Mouse (Mus musculus) midbrain, embryonic 15.5 days (tissue): ENCODE data around the gene Tram2. TPM values are rescaled to one million over a fixed set of nuclear protein-coding genes. Genes with fewer than 3 reads are reported as not detected.

Experiments used
- ATAC-seq: fragments of 200-750 bp; cut with Nextera tagmentation; replicated peaks from 2 replicates; pipeline ENCODE4 v1.8.0; 2017; ENCODE audit warnings: moderate TSS enrichment
- H3K27ac ChIP-seq: fragments of 300-500 bp; sonication (generic); 2 replicates; pipeline ENCODE4 v1.5.1; 2015; ENCODE audit warnings: mild to moderate bottlenecking, inconsistent platforms
- H3K27me3 ChIP-seq: fragments of 300-500 bp; sonication (generic); replicated peaks from 2 replicates; pipeline ENCODE4 v1.6.1; 2015; ENCODE audit warnings: inconsistent platforms
- H3K36me3 ChIP-seq: fragments of 300-500 bp; sonication (generic); replicated peaks from 2 replicates; pipeline ENCODE4 v1.6.1; 2015; ENCODE audit warnings: inconsistent platforms
- H3K4me1 ChIP-seq: fragments of 300-500 bp; sonication (generic); 2 replicates; pipeline ENCODE4 v1.6.1; 2015; ENCODE audit warnings: inconsistent platforms
- H3K4me2 ChIP-seq: fragments of 300-500 bp; sonication (generic); 2 replicates; pipeline ENCODE4 v1.6.1; 2015; ENCODE audit warnings: inconsistent platforms, mild to moderate bottlenecking, moderate library complexity
- H3K4me3 ChIP-seq: fragments of 300-500 bp; sonication (generic); 2 replicates; pipeline ENCODE4 v1.5.1; 2015; ENCODE audit warnings: mild to moderate bottlenecking, inconsistent platforms
- H3K9ac ChIP-seq: fragments of 300-500 bp; sonication (generic); 2 replicates; pipeline ENCODE4 v1.6.1; 2015; ENCODE audit warnings: mild to moderate bottlenecking, inconsistent platforms
- H3K9me3 ChIP-seq: fragments of 300-500 bp; sonication (generic); 2 replicates; pipeline ENCODE4 v1.6.1; 2016; ENCODE audit warnings: inconsistent platforms
- WGBS: fragments of 180-500 bp; shearing (Covaris S2); methylation state at CpG from one replicate; pipeline ENCODE4 v1.1.7; 2015; ENCODE audit warnings: mixed read lengths; 5-methylcytosine and 5-hydroxymethylcytosine counted together
- polyA plus RNA-seq: library from polyadenylated mRNA; unstranded; fragments of >200 nt; fragmentation: Nextera tagmentation; extraction: Ambion mirVana; gene quantifications from 2 replicates; pipeline ENCODE4 v1.2.1, GENCODE M21; 2015

Tram2 gene
- polyA plus RNA-seq, 1 experiment from 2014 or later: 2.1 TPM

DNA sequence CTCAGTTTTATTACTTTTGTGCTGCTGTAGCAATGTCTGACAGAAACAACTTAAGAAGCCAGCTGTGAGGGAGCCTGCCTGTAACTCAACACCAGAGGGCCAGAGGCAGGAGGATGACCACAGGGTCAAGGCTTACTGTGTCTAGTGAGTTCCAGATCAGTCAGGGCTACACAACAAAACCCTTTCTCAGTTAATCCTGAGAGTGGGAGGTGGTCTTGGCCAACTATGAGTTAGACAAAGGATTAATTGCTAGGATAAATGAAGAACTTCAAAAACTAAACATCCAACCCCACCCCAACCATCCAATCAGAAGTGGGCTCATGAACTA lies 45.3 kb downstream of the Tram2 start:
- Histone ChIP-seq H3K27me3 (no peaks in the 10 kb centered on the region), H3K4me1 (no peaks in the 10 kb centered on the region), H3K36me3 (no peaks in the 10 kb centered on the region), H3K4me2 (no peak overlapping the region), H3K27ac (no peak overlapping the region), H3K4me3 (no peak overlapping the region), H3K9ac (no peak overlapping the region), H3K9me3 (no peaks in the 10 kb centered on the region)
- no peak for ATAC-seq

DNA sequence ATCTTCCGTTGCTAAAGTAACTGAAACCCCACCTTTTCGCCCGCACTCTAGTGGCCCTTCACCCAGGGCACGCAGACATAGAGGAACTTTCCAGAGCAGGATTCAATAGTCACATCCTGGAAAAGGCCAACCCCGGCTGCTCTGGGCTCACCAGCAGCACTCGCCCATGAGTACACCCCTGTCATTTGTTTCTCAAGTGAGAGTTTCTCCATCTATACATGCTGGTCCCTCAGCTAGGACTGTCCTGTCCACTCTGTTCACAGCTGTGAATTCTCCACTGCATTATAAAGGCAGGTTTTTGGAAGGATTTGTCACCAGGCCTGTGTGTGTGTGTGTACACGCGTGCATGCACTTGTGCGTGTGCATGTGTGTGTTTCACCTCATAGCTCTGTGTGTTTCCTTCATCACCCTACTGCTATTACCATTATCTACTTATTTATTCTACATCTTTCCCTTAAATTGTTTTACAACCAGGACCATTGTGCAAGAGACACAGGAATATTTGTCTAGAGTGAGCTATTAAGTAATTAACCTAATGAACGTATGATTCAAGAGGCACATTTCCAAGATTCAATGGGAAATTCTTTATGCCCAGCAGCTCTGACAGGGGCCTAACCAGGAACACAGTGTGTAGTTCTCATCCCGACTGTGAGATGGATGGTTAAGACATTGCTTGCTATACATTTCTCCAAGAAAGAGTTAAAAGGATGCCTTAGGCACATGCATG lies 45.8 kb downstream of the Tram2 start:
- WGBS: 94% methylated on average over 11 of the region's 11 CpGs
- Histone ChIP-seq H3K36me3 (no peaks in the 10 kb centered on the region), H3K9me3 (no peaks in the 10 kb centered on the region), H3K9ac (no peak overlapping the region), H3K27me3 (no peaks in the 10 kb centered on the region), H3K4me3 (no peak overlapping the region), H3K4me2 (no peak overlapping the region), H3K27ac (no peak overlapping the region), H3K4me1 (no peaks in the 10 kb centered on the region)
- no peak for ATAC-seq

DNA sequence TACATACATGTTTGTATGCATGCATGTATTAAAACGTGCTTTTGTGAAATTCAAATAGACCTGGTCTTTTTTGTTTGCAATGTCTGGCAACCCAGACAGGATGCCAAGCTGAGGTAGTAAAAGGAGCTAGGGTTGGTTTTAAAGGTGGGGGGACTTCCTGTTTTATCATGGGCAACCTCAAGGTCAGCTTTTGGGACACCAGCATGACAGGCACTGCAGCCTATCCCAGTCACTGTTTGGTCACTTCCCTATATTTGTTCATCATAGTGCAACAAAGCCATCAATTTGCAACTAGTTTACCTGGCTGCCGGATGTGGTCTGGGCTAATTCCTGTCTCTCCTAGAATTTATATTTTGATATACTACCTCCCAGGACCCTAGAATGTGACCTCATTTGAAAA lies 47.4 kb downstream of the Tram2 start:
- no peaks in the 10 kb centered on the region for H3K27me3 ChIP-seq
- H3K27ac ChIP-seq: no peak overlapping the region
- 96% methylated on average over 2 of the region's 2 CpGs for WGBS
- H3K36me3 ChIP-seq: no peaks in the 10 kb centered on the region
- ATAC-seq: no peak
- H3K9ac ChIP-seq: no peak overlapping the region
- H3K4me1 ChIP-seq: no peaks in the 10 kb centered on the region
- H3K9me3 ChIP-seq: no peaks in the 10 kb centered on the region
- H3K4me2 ChIP-seq: no peak overlapping the region
- no peak overlapping the region for H3K4me3 ChIP-seq

DNA sequence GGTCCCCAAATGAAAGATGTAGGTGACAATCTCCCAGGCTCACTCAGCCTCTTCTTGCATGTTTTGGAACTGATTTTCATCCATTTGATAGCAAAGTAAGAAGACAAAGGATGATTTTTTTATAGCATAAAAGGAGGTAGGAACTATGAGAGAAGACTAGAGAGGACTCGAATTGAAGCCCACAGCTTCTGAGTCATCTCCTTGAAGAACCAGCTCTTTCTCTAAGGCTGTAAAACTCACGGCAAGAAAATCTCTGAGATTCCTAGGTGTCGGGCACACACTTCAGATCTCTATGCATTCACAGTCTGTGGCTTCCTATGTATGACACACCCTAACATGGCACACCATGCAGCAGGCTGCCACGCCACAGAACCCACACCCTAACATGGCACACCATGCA lies 50.0 kb downstream of the Tram2 start:
- Histone ChIP-seq H3K9me3 (no peaks in the 10 kb centered on the region), H3K36me3 (no peaks in the 10 kb centered on the region), H3K27me3 (no peaks in the 10 kb centered on the region), H3K27ac (no peak overlapping the region), H3K4me3 (no peak overlapping the region), H3K4me1 (no peaks in the 10 kb centered on the region), H3K9ac (no peak overlapping the region), H3K4me2 (no peak overlapping the region)
- ATAC-seq: no peak
- WGBS: 94% methylated on average over 4 of the region's 4 CpGs

DNA sequence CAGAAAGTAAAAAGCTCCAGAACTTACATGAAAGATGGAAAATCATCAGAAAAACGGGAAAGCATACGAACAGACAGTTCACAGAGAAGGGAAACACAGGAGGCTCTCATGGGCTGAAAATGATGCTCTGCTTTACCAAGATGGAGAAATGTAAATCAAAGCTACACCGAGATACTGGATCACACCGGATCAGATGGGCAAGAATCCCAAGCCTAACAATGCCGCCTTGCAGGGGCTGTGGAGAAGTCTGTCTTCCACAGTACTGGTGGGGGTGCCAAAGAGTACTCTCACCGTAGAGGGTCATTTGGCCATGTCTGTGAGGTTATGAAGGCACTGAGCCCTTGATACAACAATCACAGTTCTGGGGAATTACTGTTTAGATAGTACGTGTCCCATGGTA lies 52.5 kb downstream of the Tram2 start:
- H3K36me3 ChIP-seq: no peaks in the 10 kb centered on the region
- peak; percentile 50; the same call in 1 of the 2 replicates for ATAC-seq
- H3K27ac ChIP-seq: no peak overlapping the region
- no peaks in the 10 kb centered on the region for H3K27me3 ChIP-seq
- no peak overlapping the region for H3K4me3 ChIP-seq
- H3K9me3 ChIP-seq: no peaks in the 10 kb centered on the region
- H3K4me1 ChIP-seq: no peaks in the 10 kb centered on the region
- 76% methylated on average over 7 of the region's 7 CpGs for whole genome bisulfite sequencing
- H3K9ac ChIP-seq: no peak overlapping the region
- H3K4me2 ChIP-seq: no peak overlapping the region

DNA sequence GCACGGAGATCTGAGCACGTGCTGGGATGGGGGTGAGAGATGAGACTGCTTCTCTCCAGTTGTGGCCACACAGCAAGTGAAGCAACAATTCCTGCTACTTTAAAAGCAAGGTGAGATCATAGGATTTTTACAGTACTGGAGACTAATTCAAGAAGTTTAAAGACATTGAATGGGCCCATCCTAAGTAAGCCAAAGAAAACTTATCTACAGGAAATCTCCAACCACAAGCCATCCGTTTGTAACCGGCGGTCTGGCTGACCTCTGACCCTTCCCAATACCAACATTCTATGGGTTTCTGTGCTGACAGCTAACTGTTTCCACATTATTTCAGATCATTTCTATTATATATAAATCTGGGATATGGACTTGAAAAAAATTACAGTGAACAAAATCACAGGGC lies 53.8 kb downstream of the Tram2 start:
- H3K4me1 ChIP-seq: no peaks in the 10 kb centered on the region
- H3K27ac ChIP-seq: no peak overlapping the region
- H3K9ac ChIP-seq: no peak overlapping the region
- ATAC-seq: no peak
- H3K9me3 ChIP-seq: no peaks in the 10 kb centered on the region
- no peak overlapping the region for H3K4me2 ChIP-seq
- 88% methylated on average over 5 of the region's 5 CpGs for WGBS
- no peaks in the 10 kb centered on the region for H3K27me3 ChIP-seq
- no peaks in the 10 kb centered on the region for H3K36me3 ChIP-seq
- H3K4me3 ChIP-seq: no peak overlapping the region

DNA sequence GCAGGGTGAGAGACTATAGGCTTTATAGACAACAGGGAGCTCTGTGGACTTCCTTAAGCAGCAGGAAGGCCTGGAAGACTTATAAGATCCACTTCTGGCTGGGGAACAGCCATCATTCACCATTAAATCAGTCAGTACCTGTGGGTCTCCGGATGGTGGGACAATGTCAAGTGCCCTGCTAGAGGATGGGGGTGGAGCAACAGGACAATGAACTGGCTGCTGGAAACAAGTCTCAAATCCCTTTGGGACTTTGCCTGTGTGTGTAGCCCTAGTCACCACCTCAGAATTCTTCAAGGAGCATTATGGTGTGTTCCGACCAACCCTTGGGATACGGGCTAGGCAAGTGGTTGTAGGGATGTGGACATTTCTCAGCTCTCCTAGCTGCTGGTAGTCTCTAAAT lies 55.9 kb downstream of the Tram2 start:
- Histone ChIP-seq H3K27me3 (no peaks in the 10 kb centered on the region), H3K4me2 (no peak overlapping the region)
- 87% methylated on average over 3 of the region's 3 CpGs for WGBS

DNA sequence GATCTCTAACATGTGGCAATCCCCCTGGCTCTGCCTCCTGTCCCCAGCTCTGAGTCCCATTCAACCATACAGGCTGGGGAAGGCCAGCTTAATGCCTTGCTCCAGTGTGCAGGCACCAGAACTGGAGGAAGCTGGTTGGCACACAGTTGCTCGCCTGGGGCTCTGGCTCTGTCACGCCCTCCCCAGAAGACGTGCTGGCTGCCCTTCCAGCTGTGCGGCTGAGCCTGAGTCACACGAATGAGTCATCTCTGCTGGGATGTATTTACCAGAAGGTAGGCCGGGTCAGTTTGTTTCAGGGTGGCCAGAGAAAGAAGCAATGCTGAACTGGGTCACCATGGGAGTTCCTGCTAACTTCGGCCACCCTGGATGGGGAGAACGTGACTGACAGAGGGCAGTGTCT lies 64.6 kb downstream of the Tram2 start:
- 79% methylated on average over 8 of the region's 8 CpGs for WGBS
- Histone ChIP-seq H3K27ac (no peak overlapping the region), H3K9ac (no peak overlapping the region), H3K36me3 (no peaks in the 10 kb centered on the region), H3K27me3 (no peaks in the 10 kb centered on the region), H3K9me3 (no peaks in the 10 kb centered on the region), H3K4me1 (no peaks in the 10 kb centered on the region), H3K4me2 (no peak overlapping the region), H3K4me3 (no peak overlapping the region)
- no peak for ATAC-seq

More for the DNA sequence above, 55.9 kb downstream of the Tram2 start:
- H3K36me3 ChIP-seq: no peaks in the 10 kb centered on the region
- no peak for ATAC-seq
- H3K9ac ChIP-seq: no peak overlapping the region
- no peak overlapping the region for H3K27ac ChIP-seq
- H3K9me3 ChIP-seq: no peaks in the 10 kb centered on the region
- H3K4me1 ChIP-seq: no peaks in the 10 kb centered on the region
- H3K4me3 ChIP-seq: no peak overlapping the region

DNA sequence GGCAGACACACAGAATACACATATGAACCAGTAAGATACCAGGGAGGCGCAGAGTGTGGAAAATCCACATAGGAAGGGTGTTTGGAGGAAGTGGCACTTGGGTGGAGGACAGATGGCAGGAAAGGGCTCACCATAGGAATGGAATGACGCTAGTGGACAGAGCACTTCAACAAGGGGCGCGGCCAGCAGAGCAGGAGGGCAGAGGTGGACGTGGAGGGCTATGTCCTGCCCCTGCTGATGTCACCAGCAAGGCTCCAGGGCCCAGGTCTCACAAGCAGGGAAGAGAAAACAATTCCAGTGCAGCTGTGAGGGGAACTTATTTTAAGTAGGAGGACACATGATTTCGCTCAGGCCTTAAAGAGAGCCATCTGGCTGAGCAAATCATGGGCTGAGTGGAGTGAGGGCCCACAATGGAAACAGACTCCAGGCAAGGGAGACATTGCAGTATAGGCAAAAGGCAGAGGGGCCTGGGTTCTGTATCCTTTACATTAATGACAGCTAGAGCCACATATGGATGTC lies 68.7 kb downstream of the Tram2 start:
- 89% methylated on average over 6 of the region's 6 CpGs for WGBS
- no peaks in the 10 kb centered on the region for H3K36me3 ChIP-seq
- no peak overlapping the region for H3K4me2 ChIP-seq
- no peak for ATAC-seq
- H3K9me3 ChIP-seq: no peaks in the 10 kb centered on the region
- no peak overlapping the region for H3K27ac ChIP-seq
- no peak overlapping the region for H3K4me3 ChIP-seq
- no peak overlapping the region for H3K9ac ChIP-seq
- no peaks in the 10 kb centered on the region for H3K4me1 ChIP-seq
- H3K27me3 ChIP-seq: no peaks in the 10 kb centered on the region

DNA sequence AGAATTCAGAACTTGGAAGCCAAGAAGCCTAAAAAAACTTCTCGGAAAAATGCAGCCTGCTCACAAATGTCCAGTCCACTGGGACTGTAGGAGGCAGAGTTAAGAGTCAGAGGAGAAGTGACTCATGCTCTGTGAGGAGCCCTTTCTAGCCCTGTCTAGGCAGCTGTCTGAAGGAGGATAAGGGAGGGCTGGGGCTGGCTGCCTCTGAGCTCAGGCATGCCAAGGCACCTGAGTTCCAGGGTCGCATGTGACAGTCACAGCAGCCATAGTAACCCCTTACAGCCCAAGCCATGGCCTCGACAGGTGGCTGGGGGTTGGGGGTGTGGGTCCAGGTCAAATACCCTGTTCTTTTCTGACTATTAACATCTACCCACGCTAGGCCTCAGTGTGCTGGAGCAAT lies 70.1 kb downstream of the Tram2 start:
- Histone ChIP-seq H3K4me2 (no peak overlapping the region), H3K27me3 (no peaks in the 10 kb centered on the region), H3K4me1 (no peaks in the 10 kb centered on the region), H3K27ac (no peak overlapping the region), H3K9me3 (no peaks in the 10 kb centered on the region), H3K36me3 (no peaks in the 10 kb centered on the region), H3K4me3 (no peak overlapping the region), H3K9ac (no peak overlapping the region)
- ATAC-seq: no peak
- WGBS: 81% methylated on average over 4 of the region's 4 CpGs

DNA sequence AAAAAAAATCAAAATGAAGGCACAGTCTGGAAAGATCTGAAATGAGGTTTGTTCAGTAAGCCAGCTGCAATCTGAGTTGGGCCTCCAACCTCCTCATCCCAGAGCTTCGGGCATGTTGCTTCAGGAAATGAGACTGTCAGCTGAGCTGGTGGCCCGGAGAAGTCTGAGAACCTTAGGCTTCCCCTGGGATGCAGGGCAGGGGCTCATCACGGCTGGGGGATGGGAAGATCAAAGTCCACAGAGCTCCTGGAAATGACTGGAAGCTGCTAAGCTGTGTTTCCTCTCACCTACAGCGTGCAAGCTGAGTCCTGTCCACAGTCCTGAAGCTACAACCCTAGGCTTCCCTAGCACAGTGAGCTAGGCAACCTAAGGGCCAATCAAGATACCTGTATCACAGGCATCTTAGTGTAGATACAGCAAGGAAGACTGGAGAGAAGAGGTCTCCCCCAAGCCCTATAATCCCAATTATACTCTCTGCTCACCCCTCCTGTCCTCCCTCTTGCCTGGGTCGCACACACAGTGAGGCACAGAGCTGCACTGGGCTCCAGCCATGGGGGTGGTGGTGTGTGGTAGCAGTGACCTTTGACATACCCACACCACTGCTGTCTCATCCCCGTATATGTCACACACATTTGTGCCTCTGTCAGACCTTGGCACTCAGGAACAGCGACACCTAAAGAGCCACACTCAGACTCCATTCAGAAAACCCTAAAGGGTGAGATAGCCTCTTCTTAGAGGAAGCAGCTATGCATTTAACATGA lies 70.9 kb downstream of the Tram2 start:
- Histone ChIP-seq H3K9ac (no peak overlapping the region), H3K9me3 (no peaks in the 10 kb centered on the region), H3K36me3 (no peaks in the 10 kb centered on the region), H3K27ac (no peak overlapping the region), H3K4me2 (no peak overlapping the region), H3K27me3 (no peaks in the 10 kb centered on the region), H3K4me1 (no peaks in the 10 kb centered on the region), H3K4me3 (no peak overlapping the region)
- ATAC-seq: no peak
- 80% methylated on average over 7 of the region's 7 CpGs for WGBS

DNA sequence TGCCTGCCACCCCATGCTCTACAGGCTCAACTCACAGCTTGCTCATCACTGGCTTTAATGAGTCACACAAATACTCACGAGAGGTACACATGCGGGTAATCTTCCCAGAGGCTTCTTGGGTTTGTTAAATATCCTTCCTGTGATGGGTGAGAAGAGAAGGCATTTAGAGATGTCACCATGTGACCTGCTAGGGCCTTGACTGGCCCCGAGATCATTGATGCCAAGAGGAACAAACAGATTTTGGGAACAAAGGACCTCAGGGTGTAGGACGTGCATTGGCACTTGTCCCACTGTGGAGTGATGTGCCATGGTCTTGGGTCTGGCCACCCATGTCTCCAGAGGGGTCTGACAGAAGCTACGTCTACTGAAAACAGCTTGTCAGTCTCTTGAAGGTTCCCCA lies 72.3 kb downstream of the Tram2 start:
- WGBS: 86% methylated on average over 5 of the region's 5 CpGs
- Histone ChIP-seq H3K9me3 (no peaks in the 10 kb centered on the region), H3K36me3 (no peaks in the 10 kb centered on the region), H3K4me2 (no peak overlapping the region), H3K4me1 (no peaks in the 10 kb centered on the region), H3K4me3 (no peak overlapping the region), H3K9ac (no peak overlapping the region), H3K27me3 (no peaks in the 10 kb centered on the region), H3K27ac (no peak overlapping the region)
- no peak for ATAC-seq

DNA sequence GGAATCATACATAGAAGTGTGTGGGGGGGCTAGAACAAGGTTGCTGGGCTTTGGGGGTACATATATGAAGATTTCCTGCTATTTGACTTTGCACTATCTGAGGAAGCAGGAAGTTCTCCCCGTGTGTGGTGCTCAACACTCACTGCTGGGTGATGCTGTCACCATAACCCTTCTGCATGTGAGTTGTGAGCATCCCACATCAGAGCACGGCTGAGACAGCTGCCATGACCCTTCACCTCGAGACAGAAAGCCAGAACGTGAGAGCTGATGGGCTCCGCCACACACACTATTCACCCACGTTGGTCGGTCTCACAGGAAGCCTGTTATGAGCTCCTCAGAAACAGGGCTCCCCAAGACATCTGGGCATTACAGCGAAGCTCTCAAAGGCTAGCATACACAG lies 74.4 kb downstream of the Tram2 start:
- H3K36me3 ChIP-seq: no peaks in the 10 kb centered on the region
- no peak overlapping the region for H3K27ac ChIP-seq
- no peak overlapping the region for H3K9ac ChIP-seq
- H3K4me3 ChIP-seq: no peak overlapping the region
- ATAC-seq: no peak
- no peaks in the 10 kb centered on the region for H3K4me1 ChIP-seq
- H3K27me3 ChIP-seq: no peaks in the 10 kb centered on the region
- no peak overlapping the region for H3K4me2 ChIP-seq
- no peaks in the 10 kb centered on the region for H3K9me3 ChIP-seq
- 89% methylated on average over 8 of the region's 8 CpGs for WGBS
